Mouse (Mus musculus) regulatory T cell (primary cell): ENCODE results near the gene Anks1.

ENCODE experiments used
- in situ Hi-C: fragments of 300-600 bp; cut with MboI, MseI; formaldehyde crosslinking; loops from one replicate; pipeline ENCODE4 v1.15.1; 2025; ENCODE audit warnings: high pct_unique_total_duplicates

The Anks1 gene

GRCm38 (mm10) chr17:28047017-28047416 is 137.9 kb downstream of the Anks1 start:
- in situ Hi-C loops = no loop called here

- in situ Hi-C loops = no loop called here
Measured at GRCm38 (mm10) chr17:28047520-28047919, 138.4 kb downstream of the Anks1 start.

- in situ Hi-C loops = no loop called here
Measured at GRCm38 (mm10) chr17:28048425-28048824, 139.3 kb downstream of the Anks1 start.

GRCm38 (mm10) chr17:28050210-28050609 is 141.1 kb downstream of the Anks1 start:
- in situ Hi-C loops = no loop called here

- in situ Hi-C loops = no loop called here
Measured at GRCm38 (mm10) chr17:28052293-28052863, 143.3 kb downstream of the Anks1 start.

GRCm38 (mm10) chr17:28058346-28058745 is 149.2 kb downstream of the Anks1 start:
- in situ Hi-C loops = no loop called here

GRCm38 (mm10) chr17:28060681-28061080 is 151.6 kb downstream of the Anks1 start:
- in situ Hi-C loops = loop anchor here (5.0 to 10.0 kb wide), 2 partner anchors 33 to 716 kb away; no protein-coding TSS in a partner anchor

DNA sequence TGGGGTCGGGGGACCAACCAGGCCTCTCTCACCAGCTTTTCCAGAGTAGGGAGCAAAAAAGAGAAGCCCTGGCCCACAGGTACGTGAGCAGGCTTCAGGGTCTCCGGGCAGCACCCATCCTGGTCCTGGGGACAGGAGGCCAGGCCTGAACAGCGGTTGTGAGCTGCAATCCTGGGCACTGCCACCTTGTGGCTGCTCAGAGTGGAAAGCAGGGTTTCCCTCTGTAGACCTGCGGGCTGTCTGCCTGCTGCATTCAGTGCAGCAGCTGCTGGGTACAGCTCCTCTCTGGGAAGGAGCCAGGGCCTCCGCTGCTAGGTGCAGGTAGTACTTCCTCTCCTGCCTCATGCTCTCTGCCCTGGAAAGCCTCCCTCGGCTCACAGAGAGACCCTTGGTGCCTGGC is 152.4 kb downstream of the Anks1 start:
- in situ Hi-C loops = loop anchor here (5.0 to 10.0 kb wide), 2 partner anchors 34 to 717 kb away; no protein-coding TSS in a partner anchor

GRCm38 (mm10) chr17:28062710-28063109 is 153.6 kb downstream of the Anks1 start:
- in situ Hi-C loops = loop anchor here (5.0 to 10.0 kb wide), 2 partner anchors 35 to 718 kb away; no protein-coding TSS in a partner anchor

DNA sequence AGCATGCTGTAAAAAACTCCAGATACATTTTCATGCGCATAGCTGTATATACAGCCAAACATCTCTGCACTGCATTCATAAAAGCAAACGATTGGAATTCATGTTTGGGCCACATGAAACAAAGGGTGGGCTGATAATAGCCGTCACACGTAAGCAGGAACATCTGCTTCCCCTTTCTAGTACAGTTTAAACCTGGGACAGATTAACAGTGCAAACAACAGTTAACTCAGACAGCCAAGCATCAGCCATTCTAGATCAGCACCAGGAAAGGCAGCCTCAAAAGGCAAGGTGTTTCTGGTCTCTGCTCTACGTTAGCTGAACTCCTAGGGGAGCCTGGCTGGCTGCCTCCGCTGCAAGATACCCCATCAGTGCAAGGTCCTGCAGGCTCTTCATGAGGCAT is 154.1 kb downstream of the Anks1 start:
- in situ Hi-C loops = loop anchor here (5.0 to 10.0 kb wide), 2 partner anchors 36 to 718 kb away; no protein-coding TSS in a partner anchor

DNA sequence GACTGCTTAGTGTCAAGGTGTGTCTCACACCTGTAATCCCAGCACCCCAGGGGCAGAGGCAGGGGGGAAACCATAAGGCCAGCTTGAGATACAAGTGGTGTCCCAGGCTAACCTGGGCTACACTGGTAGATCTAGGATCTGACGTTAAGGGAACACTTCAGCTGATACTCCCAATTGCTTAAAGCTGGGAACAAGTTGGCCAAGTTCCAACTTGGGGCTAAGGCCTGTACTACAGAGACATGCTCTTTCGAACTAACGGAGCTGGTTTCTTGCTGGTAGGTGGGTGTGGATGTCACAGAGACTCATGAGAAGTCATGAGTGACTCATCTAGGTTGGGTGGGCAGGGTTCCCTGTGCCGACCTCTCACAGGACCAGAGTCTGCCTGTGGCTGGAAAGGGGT is 158.2 kb downstream of the Anks1 start:
- in situ Hi-C loops = loop anchor here (10.0 kb wide), 1 partner anchor 723 kb away; no protein-coding TSS in a partner anchor

DNA sequence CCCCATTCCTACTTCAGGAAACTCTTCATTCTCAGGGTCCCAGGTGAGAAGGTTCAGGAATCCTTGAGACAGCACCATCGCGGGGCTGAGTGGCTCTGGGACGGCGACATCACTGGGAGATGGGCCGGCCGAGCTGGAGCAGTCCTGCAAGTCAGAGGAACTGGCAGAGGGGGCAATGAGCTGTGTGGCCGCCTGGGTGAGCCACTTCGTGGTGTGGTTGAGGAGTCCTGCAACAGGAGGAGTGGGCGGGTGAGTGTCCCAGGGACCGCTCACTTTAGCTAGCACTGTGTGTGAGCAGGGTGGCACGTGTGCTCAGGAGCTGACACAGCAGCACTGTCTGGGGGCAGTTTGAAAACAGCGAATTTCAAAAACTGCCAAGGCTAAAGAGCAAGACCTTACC is 160.3 kb downstream of the Anks1 start:
- in situ Hi-C loops = loop anchor here (10.0 kb wide), 1 partner anchor 725 kb away; no protein-coding TSS in a partner anchor

- in situ Hi-C loops = loop anchor here (5.0 kb wide), 2 partner anchors 62 to 83 kb away; no protein-coding TSS in a partner anchor
Measured at GRCm38 (mm10) chr17:28070256-28070655, 161.2 kb downstream of the Anks1 start.

- in situ Hi-C loops = loop anchor here (5.0 kb wide), 2 partner anchors 60 to 85 kb away; no protein-coding TSS in a partner anchor
Measured at GRCm38 (mm10) chr17:28072730-28073129, 163.6 kb downstream of the Anks1 start.

GRCm38 (mm10) chr17:28074486-28074885 is 165.4 kb downstream of the Anks1 start:
- in situ Hi-C loops = loop anchor here (5.0 kb wide), 2 partner anchors 58 to 87 kb away; no protein-coding TSS in a partner anchor

DNA sequence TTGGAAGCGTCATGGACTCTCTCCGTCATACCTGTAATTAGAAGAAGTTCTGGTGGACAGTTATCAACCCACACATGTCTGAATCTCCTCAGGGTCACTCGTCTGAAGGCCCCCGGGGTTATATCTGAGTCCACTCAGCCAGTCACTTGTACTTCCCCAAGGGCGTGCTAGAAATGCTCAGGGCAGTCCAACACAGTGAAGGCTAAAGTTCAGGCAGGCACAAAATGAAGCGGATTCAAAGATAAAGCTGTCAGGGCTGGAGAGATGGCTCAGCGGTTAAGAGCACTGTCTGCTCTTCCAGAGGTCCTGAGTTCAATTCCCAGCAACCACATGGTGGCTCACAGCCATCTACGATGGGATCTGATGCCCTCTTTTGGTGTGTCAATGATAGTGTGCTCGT is 168.9 kb downstream of the Anks1 start:
- in situ Hi-C loops = no loop called here

DNA sequence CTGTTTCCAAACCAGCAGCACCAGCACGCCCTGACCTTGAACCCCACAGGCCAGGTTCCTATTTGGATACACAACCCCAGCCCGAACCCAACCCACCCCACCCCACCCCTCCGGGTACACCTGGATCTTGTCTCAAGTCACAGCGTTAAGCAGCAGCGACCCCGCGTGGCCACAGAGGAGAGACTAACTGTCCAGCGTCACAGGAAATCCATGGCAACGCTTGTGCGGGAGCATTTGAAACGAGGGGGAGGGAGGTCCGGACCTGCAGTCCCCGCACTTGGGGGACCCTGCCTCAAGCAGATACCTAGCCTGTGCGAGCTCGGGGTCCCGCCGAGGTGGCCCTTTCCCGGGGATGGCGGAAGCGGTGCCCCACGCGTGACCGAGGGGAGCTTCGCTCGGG is 170.5 kb downstream of the Anks1 start:
- in situ Hi-C loops = loop anchor here (5.0 kb wide), 2 partner anchors 83 to 167 kb away; no protein-coding TSS in a partner anchor

DNA sequence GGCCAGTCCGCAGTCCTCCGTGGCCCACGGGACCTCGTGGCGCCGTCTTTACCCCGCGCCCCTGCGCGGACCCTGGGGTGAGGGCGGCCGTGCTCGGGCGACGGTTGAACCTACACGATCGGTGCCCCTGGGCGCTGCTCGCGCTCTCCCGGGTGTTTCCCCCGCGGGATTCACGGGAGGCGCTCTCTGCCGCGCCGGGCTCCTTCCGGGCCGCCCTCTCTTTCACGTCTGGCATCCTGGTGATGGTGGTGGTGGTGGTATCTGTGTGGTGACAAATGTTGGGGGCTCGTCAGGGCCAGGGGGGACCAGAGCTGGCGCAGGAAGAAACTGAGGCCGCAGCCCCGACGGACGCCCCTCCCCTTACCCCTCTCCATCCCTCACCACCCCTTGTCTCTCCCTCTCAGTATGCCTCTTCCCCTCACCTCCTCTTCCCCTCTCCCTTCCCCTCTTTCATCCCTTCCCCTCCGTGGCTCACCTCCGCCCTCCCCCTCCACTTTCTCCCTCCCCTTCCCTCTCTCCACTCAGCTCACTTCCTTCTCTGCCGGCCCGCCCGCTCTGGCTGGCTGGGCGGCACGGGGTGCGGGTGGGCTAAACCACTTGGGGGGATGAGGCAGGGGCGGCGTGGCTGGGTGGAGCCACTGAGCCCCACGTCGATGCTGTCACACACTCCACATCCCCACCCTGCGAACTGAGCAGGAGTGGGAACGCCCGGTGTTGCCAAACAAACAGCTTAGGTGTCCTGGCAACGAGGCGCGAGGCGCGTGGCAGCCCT is 171.1 kb downstream of the Anks1 start, which contains the start of gene Tcp11:
Gene Tcp11, minus strand, starts transcription at position 595 of the 772 bp plus-strand sequence.
- in situ Hi-C loops = loop anchor here (5.0 kb wide), 2 partner anchors 82 to 168 kb away; no protein-coding TSS in a partner anchor

- in situ Hi-C loops = loop anchor here (5.0 kb wide), 2 partner anchors 82 to 168 kb away; no protein-coding TSS in a partner anchor
Measured at GRCm38 (mm10) chr17:28080817-28081165, 171.7 kb downstream of the Anks1 start.

DNA sequence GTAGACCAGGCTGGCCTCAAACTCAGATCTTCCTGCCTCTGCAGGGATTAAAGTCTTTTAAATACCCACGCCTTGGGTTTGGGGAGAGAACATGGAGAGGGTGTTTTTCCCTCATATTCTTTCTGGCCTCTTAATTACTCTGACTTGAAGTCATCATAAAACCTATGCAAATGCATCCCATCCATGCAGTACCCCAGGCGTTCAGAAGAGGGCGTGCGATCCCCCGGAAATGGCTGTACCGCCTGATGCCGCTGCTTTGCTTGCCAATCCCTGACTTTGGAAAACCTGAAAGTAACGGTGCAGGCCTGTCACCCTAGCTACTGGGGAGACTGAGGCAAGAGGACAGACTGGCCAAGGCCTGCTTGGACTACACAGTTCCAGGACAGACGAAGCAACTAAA is 172.3 kb downstream of the Anks1 start:
- in situ Hi-C loops = loop anchor here (5.0 kb wide), 2 partner anchors 81 to 169 kb away; no protein-coding TSS in a partner anchor

GRCm38 (mm10) chr17:28081856-28082255 is 172.8 kb downstream of the Anks1 start:
- in situ Hi-C loops = loop anchor here (5.0 kb wide), 2 partner anchors 80 to 170 kb away; no protein-coding TSS in a partner anchor

- in situ Hi-C loops = loop anchor here (5.0 kb wide), 2 partner anchors 79 to 171 kb away; no protein-coding TSS in a partner anchor
Measured at GRCm38 (mm10) chr17:28082863-28083262, 173.8 kb downstream of the Anks1 start.
